Mouse (Mus musculus): ENCODE results near the gene Rfx5. TPM values are rescaled to one million over a fixed set of nuclear protein-coding genes. Genes with fewer than 3 reads are reported as not detected.
A peak's percentile ranks its signal among the peaks of the same experiment; 100 is the strongest.

Rfx5 gene
- polyA plus RNA-seq, 1 experiment = 36.8 TPM

DNA sequence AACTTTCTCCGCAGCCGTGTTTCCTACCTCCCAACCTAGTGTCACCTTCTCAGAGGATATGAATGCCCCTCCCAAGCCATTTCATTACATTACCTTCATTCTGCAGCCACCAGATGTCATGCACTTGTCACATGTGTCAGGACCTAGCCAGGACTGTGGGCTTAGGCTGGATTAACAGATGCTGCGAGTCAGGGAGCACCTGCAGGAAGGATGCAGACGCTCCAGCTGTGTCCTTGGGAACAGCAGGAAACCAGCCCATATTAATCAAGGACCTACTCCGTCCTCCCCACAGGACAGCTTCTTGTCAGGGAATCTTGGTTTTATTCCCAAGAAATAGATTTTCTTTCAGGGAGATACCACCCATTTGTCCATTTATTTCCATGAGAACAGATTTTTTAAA, 6.4 kb downstream of the Rfx5 start:
- no peak for DNase-seq
- WGBS = 94% methylated on average over 5 of the region's 5 CpGs
- peaks cover 1% of the 10 kb centered on the region for H3K4me1 ChIP-seq (replicated peaks; ENCODE audit: control insufficient read depth, insufficient read depth, low read length)
- H3K36me3 ChIP-seq (ENCODE audit: control insufficient read depth, insufficient read depth, low read length) = peaks cover 29% of the 10 kb centered on the region
- H3K27me3 ChIP-seq (ENCODE audit: control insufficient read depth, insufficient read depth, low read length) = no peaks in the 10 kb centered on the region
- no peak overlapping the region for H3K27ac ChIP-seq (ENCODE audit: control insufficient read depth, insufficient read depth, low read length)
- H3K4me3 ChIP-seq (ENCODE audit: control insufficient read depth, insufficient read depth, low read length) = no peak overlapping the region
- no peak for TF ChIP-seq POLR2A (IDR thresholded peaks at IDR 0.05; ENCODE audit: control insufficient read depth, extremely low read depth, insufficient read depth, low read length, poor library complexity)

DNA sequence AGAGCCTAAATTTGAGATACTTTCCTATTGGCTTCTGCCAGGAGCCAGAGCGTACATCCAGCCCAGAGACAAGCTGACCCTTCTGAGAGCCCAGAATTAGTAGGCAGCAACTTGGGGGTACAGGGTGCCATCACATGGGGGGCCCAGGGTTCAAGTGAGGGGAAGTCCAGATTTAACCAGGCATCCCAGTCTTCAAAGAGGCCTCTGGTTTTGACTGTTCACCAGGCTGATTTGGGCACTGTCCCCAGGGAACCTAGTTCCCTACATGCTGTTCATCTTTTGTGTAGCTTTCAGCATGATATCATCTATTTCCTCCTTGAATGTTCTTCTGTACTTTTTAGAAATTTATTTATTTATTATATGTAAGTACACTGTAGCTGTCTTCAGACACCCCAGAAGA, 11.1 kb downstream of the Rfx5 start:
- no peak for DNase-seq
- no peak for TF ChIP-seq POLR2A (IDR thresholded peaks at IDR 0.05; ENCODE audit: control insufficient read depth, extremely low read depth, insufficient read depth, low read length, poor library complexity)
- TF ChIP-seq CTCF (IDR thresholded peaks at IDR 0.05; ENCODE audit: borderline replicate concordance, control insufficient read depth, extremely low read depth, insufficient read depth, low read length, poor library complexity) = no peak
- Histone ChIP-seq H3K4me3 (ENCODE audit: control insufficient read depth, insufficient read depth, low read length) (no peak overlapping the region), H3K36me3 (ENCODE audit: control insufficient read depth, insufficient read depth, low read length) (no peaks in the 10 kb centered on the region), H3K27me3 (ENCODE audit: control insufficient read depth, insufficient read depth, low read length) (no peaks in the 10 kb centered on the region), H3K4me1 (replicated peaks; ENCODE audit: control insufficient read depth, insufficient read depth, low read length) (no peaks in the 10 kb centered on the region), H3K27ac (ENCODE audit: control insufficient read depth, insufficient read depth, low read length) (no peak overlapping the region)
- WGBS = 100% methylated on average over 1 of the region's 1 CpGs

DNA sequence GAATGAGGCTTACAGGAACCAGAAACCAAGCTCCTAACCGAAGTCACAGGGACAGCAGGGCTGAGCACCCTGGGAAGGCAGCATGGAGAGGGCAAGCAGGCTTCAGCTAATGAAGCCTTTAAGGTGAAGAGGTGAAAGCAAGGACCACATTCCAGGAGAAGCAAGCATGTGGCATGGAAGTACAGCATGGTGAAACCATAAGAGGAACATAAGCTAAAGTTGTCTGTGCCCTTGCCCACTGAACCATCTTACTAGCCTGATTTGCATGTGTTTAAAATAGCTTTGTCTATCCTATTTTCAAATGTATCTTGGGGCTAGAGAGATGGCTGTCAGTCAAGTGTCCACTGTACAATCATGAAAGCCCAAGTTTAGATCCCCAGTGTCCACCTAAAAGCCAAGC, 12.0 kb downstream of the Rfx5 start:
- Histone ChIP-seq H3K27me3 (ENCODE audit: control insufficient read depth, insufficient read depth, low read length) (no peaks in the 10 kb centered on the region), H3K27ac (ENCODE audit: control insufficient read depth, insufficient read depth, low read length) (no peak overlapping the region; the same call in 1 of the 2 replicates), H3K4me1 (replicated peaks; ENCODE audit: control insufficient read depth, insufficient read depth, low read length) (no peaks in the 10 kb centered on the region), H3K36me3 (ENCODE audit: control insufficient read depth, insufficient read depth, low read length) (no peaks in the 10 kb centered on the region), H3K4me3 (ENCODE audit: control insufficient read depth, insufficient read depth, low read length) (no peak overlapping the region)
- TF ChIP-seq POLR2A (IDR thresholded peaks at IDR 0.05; ENCODE audit: control insufficient read depth, extremely low read depth, insufficient read depth, low read length, poor library complexity) (no peak), CTCF (IDR thresholded peaks at IDR 0.05; ENCODE audit: borderline replicate concordance, control insufficient read depth, extremely low read depth, insufficient read depth, low read length, poor library complexity) (no peak)
- no peak for DNase-seq
- WGBS = 69% methylated on average over 1 of the region's 1 CpGs

DNA sequence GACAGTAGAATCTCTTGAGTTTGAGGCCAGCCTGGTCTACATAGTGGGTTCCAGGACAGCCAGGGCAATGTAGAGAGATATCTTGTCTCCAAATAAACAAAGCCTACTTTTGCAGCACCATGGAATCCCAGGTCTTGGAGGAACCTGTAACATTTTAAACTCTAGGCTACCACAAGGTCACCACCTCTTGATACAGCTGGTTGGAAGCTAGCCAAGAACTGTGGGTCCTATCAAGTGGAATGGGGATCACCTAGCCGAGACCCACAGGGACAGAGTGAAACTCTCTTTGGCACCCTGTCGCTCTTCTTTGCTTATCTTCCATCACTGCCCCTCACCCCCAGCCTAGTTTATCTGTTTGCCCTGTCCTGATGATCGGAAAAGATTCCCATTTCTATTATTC, 18.7 kb downstream of the Rfx5 start:
- no peaks in the 10 kb centered on the region for H3K36me3 ChIP-seq (ENCODE audit: control insufficient read depth, insufficient read depth, low read length)
- no peak overlapping the region for H3K27ac ChIP-seq (ENCODE audit: control insufficient read depth, insufficient read depth, low read length)
- H3K4me1 ChIP-seq (replicated peaks; ENCODE audit: control insufficient read depth, insufficient read depth, low read length) = peaks cover 9% of the 10 kb centered on the region
- DNase-seq = no peak
- WGBS = 96% methylated on average over 3 of the region's 3 CpGs
- no peak for TF ChIP-seq POLR2A (IDR thresholded peaks at IDR 0.05; ENCODE audit: control insufficient read depth, extremely low read depth, insufficient read depth, low read length, poor library complexity)
- no peak for TF ChIP-seq CTCF (IDR thresholded peaks at IDR 0.05; ENCODE audit: borderline replicate concordance, control insufficient read depth, extremely low read depth, insufficient read depth, low read length, poor library complexity)
- H3K27me3 ChIP-seq (ENCODE audit: control insufficient read depth, insufficient read depth, low read length) = no peaks in the 10 kb centered on the region
- H3K4me3 ChIP-seq (ENCODE audit: control insufficient read depth, insufficient read depth, low read length) = no peak overlapping the region

DNA sequence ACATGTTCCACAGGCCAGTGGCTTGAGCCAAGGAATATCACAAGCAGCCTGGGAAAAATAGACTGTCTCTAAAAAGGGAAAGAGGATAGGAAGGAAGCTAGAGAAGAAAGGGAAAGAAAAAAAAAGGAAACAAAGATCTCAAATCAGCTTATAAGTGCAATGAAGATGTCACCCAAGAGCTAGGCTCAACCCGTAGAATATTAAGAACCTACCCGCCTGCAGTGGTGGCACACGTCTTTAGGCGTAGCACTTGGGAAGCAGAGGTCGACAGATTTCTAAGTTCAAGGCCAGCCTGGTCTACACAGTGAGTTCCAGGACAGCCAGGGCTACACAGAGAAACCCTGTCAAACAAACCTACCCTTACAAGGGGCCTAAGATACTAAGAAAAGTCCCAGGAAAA, 19.7 kb downstream of the Rfx5 start:
- H3K4me1 ChIP-seq (replicated peaks; ENCODE audit: control insufficient read depth, insufficient read depth, low read length) = peaks cover 9% of the 10 kb centered on the region
- no peak for TF ChIP-seq POLR2A (IDR thresholded peaks at IDR 0.05; ENCODE audit: control insufficient read depth, extremely low read depth, insufficient read depth, low read length, poor library complexity)
- no peak for TF ChIP-seq CTCF (IDR thresholded peaks at IDR 0.05; ENCODE audit: borderline replicate concordance, control insufficient read depth, extremely low read depth, insufficient read depth, low read length, poor library complexity)
- no peaks in the 10 kb centered on the region for H3K36me3 ChIP-seq (ENCODE audit: control insufficient read depth, insufficient read depth, low read length)
- H3K4me3 ChIP-seq (ENCODE audit: control insufficient read depth, insufficient read depth, low read length) = no peak overlapping the region
- no peak for DNase-seq
- 96% methylated on average over 5 of the region's 5 CpGs for WGBS
- H3K27ac ChIP-seq (ENCODE audit: control insufficient read depth, insufficient read depth, low read length) = no peak overlapping the region
- no peaks in the 10 kb centered on the region for H3K27me3 ChIP-seq (ENCODE audit: control insufficient read depth, insufficient read depth, low read length)

DNA sequence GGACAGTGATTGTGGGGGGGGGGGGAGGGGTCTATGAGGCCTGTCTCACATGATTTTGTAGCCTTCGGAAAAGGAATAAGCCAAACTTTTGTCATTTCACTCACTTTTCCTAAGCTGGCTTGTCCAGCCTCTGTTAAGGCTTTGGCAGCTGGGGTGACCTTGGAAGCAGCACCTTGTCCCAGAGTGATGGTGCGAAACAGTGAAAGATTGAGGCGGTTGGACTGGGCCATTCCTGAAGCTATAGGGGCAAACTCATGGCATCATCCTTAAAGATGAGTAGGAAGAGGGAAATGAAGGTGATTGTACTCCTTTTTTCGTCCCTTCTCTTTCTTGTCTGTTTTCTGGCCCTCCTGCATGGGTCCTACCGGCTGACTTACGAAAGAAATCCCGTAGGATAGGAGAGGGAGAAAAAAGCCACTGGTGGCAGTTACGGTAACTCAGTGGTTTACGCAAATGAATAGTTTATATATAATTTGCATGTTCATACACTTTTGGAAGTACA, 20.2 kb downstream of the Rfx5 start:
- Histone ChIP-seq H3K4me3 (ENCODE audit: control insufficient read depth, insufficient read depth, low read length) (peak overlapping the region; percentile 7; the same call in 1 of the 2 replicates), H3K4me1 (replicated peaks; ENCODE audit: control insufficient read depth, insufficient read depth, low read length) (peaks cover 9% of the 10 kb centered on the region), H3K36me3 (ENCODE audit: control insufficient read depth, insufficient read depth, low read length) (no peaks in the 10 kb centered on the region), H3K27me3 (ENCODE audit: control insufficient read depth, insufficient read depth, low read length) (no peaks in the 10 kb centered on the region), H3K27ac (ENCODE audit: control insufficient read depth, insufficient read depth, low read length) (no peak overlapping the region)
- no peak for DNase-seq
- no peak for TF ChIP-seq CTCF (IDR thresholded peaks at IDR 0.05; ENCODE audit: borderline replicate concordance, control insufficient read depth, extremely low read depth, insufficient read depth, low read length, poor library complexity)
- no peak for TF ChIP-seq POLR2A (IDR thresholded peaks at IDR 0.05; ENCODE audit: control insufficient read depth, extremely low read depth, insufficient read depth, low read length, poor library complexity)
- WGBS = 25% methylated on average over 9 of the region's 9 CpGs
